Mouse (Mus musculus) induced T-regulatory cell, adult 2 months (primary cell): Measurements from ENCODE around the gene 4632433K11Rik.

Source experiments
- DNase-seq: peaks from one replicate; pipeline ENCODE4 v3.0.0-alpha.2; 2012; ENCODE audit warnings: low read depth

The 4632433K11Rik gene

GRCm38 (mm10) chr7:5020000-5020681 lies 13.8 kb upstream of the 4632433K11Rik start, which contains the start of the genes Zfp865 and Ccdc106:
Gene Zfp865 (plus strand): TSS chr7:5020376.
Gene Ccdc106 (plus strand): TSS chr7:5020553.
- DNase-seq = peak; percentile 100

GRCm38 (mm10) chr7:5020685-5021084 lies 13.2 kb upstream of the 4632433K11Rik start:
- DNase-seq = no peak

GRCm38 (mm10) chr7:5021197-5021596 lies 12.7 kb upstream of the 4632433K11Rik start:
- peak; percentile 14 for DNase-seq

- no peak for DNase-seq
Measured at GRCm38 (mm10) chr7:5029543-5029942, 4.4 kb upstream of the 4632433K11Rik start.

GRCm38 (mm10) chr7:5029946-5030345 lies 4.0 kb upstream of the 4632433K11Rik start:
- no peak for DNase-seq

GRCm38 (mm10) chr7:5030554-5031275 lies 3.2 kb upstream of the 4632433K11Rik start:
- DNase-seq = no peak

- DNase-seq = no peak
Measured at GRCm38 (mm10) chr7:5031496-5031895, 2.4 kb upstream of the 4632433K11Rik start.

GRCm38 (mm10) chr7:5035628-5036027 lies 1.7 kb downstream of the 4632433K11Rik start:
- DNase-seq = no peak

- DNase-seq = no peak
Measured at GRCm38 (mm10) chr7:5036136-5036535, 2.2 kb downstream of the 4632433K11Rik start.

- no peak for DNase-seq
Measured at GRCm38 (mm10) chr7:5037026-5037425, 3.1 kb downstream of the 4632433K11Rik start.

GRCm38 (mm10) chr7:5037467-5037866 lies 3.5 kb downstream of the 4632433K11Rik start:
- no peak for DNase-seq

- peak; percentile 96 for DNase-seq
Measured at GRCm38 (mm10) chr7:5038109-5038732, 4.3 kb downstream of the 4632433K11Rik start, which contains the start of gene Zfp784. Gene Zfp784 (minus strand): TSS chr7:5038446.

GRCm38 (mm10) chr7:5038940-5039339 lies 5.0 kb downstream of the 4632433K11Rik start:
- DNase-seq = no peak

GRCm38 (mm10) chr7:5044981-5045380 lies 11.1 kb downstream of the 4632433K11Rik start:
- DNase-seq = no peak

- DNase-seq = no peak
Measured at GRCm38 (mm10) chr7:5046112-5046511, 12.2 kb downstream of the 4632433K11Rik start.

- peak; percentile 78 for DNase-seq
Measured at GRCm38 (mm10) chr7:5047313-5047712, 13.4 kb downstream of the 4632433K11Rik start.

- DNase-seq = peak; percentile 82
Measured at GRCm38 (mm10) chr7:5051193-5052192, 17.6 kb downstream of the 4632433K11Rik start, which contains the start of gene Zfp580. Gene Zfp580 (plus strand): TSS chr7:5051538.

GRCm38 (mm10) chr7:5052438-5052837 lies 18.5 kb downstream of the 4632433K11Rik start:
- peak; percentile 48 for DNase-seq

GRCm38 (mm10) chr7:5052931-5053343 lies 19.0 kb downstream of the 4632433K11Rik start:
- DNase-seq = no peak

- DNase-seq = no peak
Measured at GRCm38 (mm10) chr7:5053456-5054179, 19.7 kb downstream of the 4632433K11Rik start.
